Mouse (Mus musculus) limb, embryonic 14.5 days (tissue): Measurements from ENCODE around the gene Lhfpl5. TPM values are rescaled to one million over a fixed set of nuclear protein-coding genes. Genes with fewer than 3 reads are reported as not detected.

ENCODE experiments used
- ATAC-seq: fragments of 200-750 bp; cut with Nextera tagmentation; 2 replicates; pipeline ENCODE4 v1.8.0; 2017; ENCODE audit warnings: low read depth, moderate number of reproducible peaks, moderate TSS enrichment; ENCODE audit not compliant: low FRiP score
- DNase-seq: peaks from one replicate; pipeline ENCODE4 v3.0.0-alpha.2; 2015; ENCODE audit warnings: low spot score
- H3K27ac ChIP-seq: fragments of 300-500 bp; sonication (generic); replicated peaks from 2 replicates; pipeline ENCODE4 v1.5.1; 2014; ENCODE audit warnings: low read depth, mild to moderate bottlenecking, low read length, moderate library complexity, mixed read lengths
- H3K27me3 ChIP-seq: fragments of 300-500 bp; sonication (generic); 2 replicates; pipeline ENCODE4 v1.6.1; 2014; ENCODE audit warnings: low read length, mixed read lengths; ENCODE audit not compliant: control insufficient read depth, insufficient read depth
- H3K36me3 ChIP-seq: fragments of 300-500 bp; sonication (generic); 2 replicates; pipeline ENCODE4 v1.6.1; 2014; ENCODE audit warnings: mild to moderate bottlenecking, low read length, moderate library complexity, mixed read lengths; ENCODE audit not compliant: control insufficient read depth, insufficient read depth
- H3K4me1 ChIP-seq: fragments of 300-500 bp; sonication (generic); 2 replicates; pipeline ENCODE4 v1.6.1; 2014; ENCODE audit warnings: antibody characterized with exemption, low read length, mixed read lengths; ENCODE audit not compliant: control insufficient read depth, insufficient read depth
- H3K4me2 ChIP-seq: fragments of 300-500 bp; sonication (generic); replicated peaks from 2 replicates; pipeline ENCODE4 v1.6.1; 2014; ENCODE audit warnings: low read depth, mild to moderate bottlenecking, low read length, moderate library complexity; ENCODE audit not compliant: severe bottlenecking
- H3K4me3 ChIP-seq: fragments of 300-500 bp; sonication (generic); replicated peaks from 2 replicates; pipeline ENCODE4 v1.5.1; 2014; ENCODE audit warnings: low read length
- H3K9ac ChIP-seq: fragments of 300-500 bp; sonication (generic); 2 replicates; pipeline ENCODE4 v1.6.1; 2014; ENCODE audit warnings: mild to moderate bottlenecking, low read depth, low read length, moderate library complexity; ENCODE audit not compliant: severe bottlenecking
- H3K9me3 ChIP-seq: fragments of 300-500 bp; sonication (generic); 2 replicates; pipeline ENCODE4 v1.6.1; 2016; ENCODE audit warnings: low read length; ENCODE audit not compliant: control insufficient read depth
- POLR2A ChIP-seq: fragments of 200-500 bp; IDR thresholded peaks from 2 replicates; pipeline ENCODE4 v1.8.0; 2012; ENCODE audit warnings: inconsistent platforms, mild to moderate bottlenecking, moderate library complexity, borderline replicate concordance; ENCODE audit not compliant: insufficient read depth, insufficient read length; ENCODE audit errors: extremely low read depth
- WGBS: fragments of 180-500 bp; shearing (Covaris S2); extraction: QIAGEN DNeasy Blood & Tissue Kit; methylation state at CpG from one replicate; pipeline ENCODE4 v1.1.7; 2014; 5-methylcytosine and 5-hydroxymethylcytosine counted together
- polyA plus RNA-seq, 2 experiments: library from polyadenylated mRNA; depleted of rRNA in 1 of 2; stranded (reverse) in 1 of 2; unstranded in 1 of 2; fragments of >200 nt; fragmentation: Nextera tagmentation in 1 of 2; extraction: Ambion mirVana in 1 of 2; gene quantifications; 2 replicates each; pipeline versions ENCODE4 v1.2.1 to v1.2.3; 2012 to 2014

Gene Lhfpl5
- polyA plus RNA-seq, 2 experiments, result 0.05 to 0.17 TPM

GRCm38 (mm10) chr17:28618775-28619174 is 43.3 kb downstream of the Lhfpl5 start:
- Histone ChIP-seq H3K9ac (no peak overlapping the region), H3K36me3 (peaks cover 32% of the 10 kb centered on the region), H3K4me1 (peaks cover 11% of the 10 kb centered on the region), H3K4me2 (no peak overlapping the region), H3K9me3 (no peaks in the 10 kb centered on the region), H3K27ac (no peak overlapping the region), H3K4me3 (no peak overlapping the region), H3K27me3 (no peaks in the 10 kb centered on the region)
- ATAC-seq (no peak), DNase-seq (no peak)
- no peak for TF ChIP-seq POLR2A
- 100% methylated on average over 1 of the region's 1 CpGs for WGBS

- Histone ChIP-seq H3K4me2 (peak overlapping the region; percentile 81), H3K27me3 (no peaks in the 10 kb centered on the region)
- peak; percentile 73 for ATAC-seq
These were observed 46.2 kb downstream of the Lhfpl5 start for GRCm38 (mm10) chr17:28621381-28622299.

DNA sequence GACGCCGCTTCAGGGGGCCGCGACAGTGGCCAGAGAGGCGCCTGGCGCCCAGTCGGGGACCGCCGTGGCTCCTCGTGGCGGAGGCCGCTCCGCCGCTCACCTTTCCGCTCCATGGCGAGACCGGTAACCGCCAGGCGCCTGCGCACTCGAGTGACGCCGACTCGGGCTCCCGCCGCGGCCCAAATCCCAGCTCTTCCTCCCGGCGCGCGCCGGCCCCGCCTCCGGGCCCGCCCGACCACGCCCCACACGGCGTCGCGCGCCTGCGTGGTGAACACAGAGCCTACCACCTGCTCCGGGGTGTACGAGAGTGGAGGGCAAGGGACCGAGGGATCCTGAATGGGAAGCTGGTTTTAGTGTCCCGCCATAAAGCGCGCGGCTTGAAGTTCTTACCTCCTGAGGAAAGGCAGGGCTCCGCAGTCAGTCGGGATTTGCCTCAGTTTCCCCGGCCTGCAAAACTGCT is 46.9 kb downstream of the Lhfpl5 start, which contains the start of gene Srpk1:
Srpk1 (minus strand) TSS at position 410 of the 460 bp plus-strand sequence.
- peak within 1 kb of the TSS; percentile 81 for H3K4me2 ChIP-seq
- H3K4me1 ChIP-seq, result peaks cover 11% of the 10 kb centered on the region
- H3K9me3 ChIP-seq, result no peaks in the 10 kb centered on the region
- under 1% methylated on average over 23 of the region's 53 CpGs for WGBS
- DNase-seq (peak; percentile 87), ATAC-seq (peak; percentile 94)
- H3K27me3 ChIP-seq, result no peaks in the 10 kb centered on the region
- H3K27ac ChIP-seq, result peak within 1 kb of the TSS; percentile 83
- H3K36me3 ChIP-seq, result peaks cover 16% of the 10 kb centered on the region
- TF ChIP-seq POLR2A, result peak; percentile 58; the same call in 1 of the 2 replicates
- peak within 1 kb of the TSS; percentile 98 for H3K4me3 ChIP-seq
- H3K9ac ChIP-seq, result peak within 1 kb of the TSS; percentile 93

More at GRCm38 (mm10) chr17:28621381-28622299, 46.2 kb downstream of the Lhfpl5 start:
- no peaks in the 10 kb centered on the region for H3K9me3 ChIP-seq
- 0 out of 2 replicates have a peak, but pooled peaks have one; percentile 15 for TF ChIP-seq POLR2A
- peak overlapping the region; percentile 83 for H3K27ac ChIP-seq
- WGBS, result under 1% methylated on average over 62 of the region's 78 CpGs
- H3K9ac ChIP-seq, result peak overlapping the region; percentile 93
- H3K36me3 ChIP-seq, result peaks cover 17% of the 10 kb centered on the region
- peak; percentile 58 for DNase-seq
- peaks cover 11% of the 10 kb centered on the region for H3K4me1 ChIP-seq
- peak overlapping the region; percentile 98 for H3K4me3 ChIP-seq

DNA sequence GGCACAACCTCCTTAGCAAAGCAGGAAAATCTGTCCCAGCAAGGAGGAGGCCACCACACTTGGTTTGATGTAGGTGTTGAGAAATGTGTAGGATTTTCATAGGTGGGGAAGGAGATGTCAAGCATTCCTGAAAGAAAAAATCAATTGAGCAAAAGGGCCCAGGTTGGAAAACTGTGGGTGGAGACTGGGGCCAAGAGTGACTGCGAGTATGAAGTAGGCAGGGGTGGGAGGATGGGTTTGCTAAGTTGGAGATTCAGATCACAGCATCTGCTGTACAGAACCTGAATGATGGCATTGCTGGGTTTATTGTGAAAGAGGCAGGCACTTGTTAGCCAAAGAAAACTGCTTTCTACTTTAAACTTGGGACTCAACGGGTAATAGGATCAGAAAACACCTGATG is 49.4 kb downstream of the Lhfpl5 start:
- no peak overlapping the region for H3K9ac ChIP-seq

GRCm38 (mm10) chr17:28625327-28625726 is 49.9 kb downstream of the Lhfpl5 start:
- no peaks in the 10 kb centered on the region for H3K27me3 ChIP-seq
- H3K4me2 ChIP-seq, result no peak overlapping the region
- WGBS, result 90% methylated on average over 15 of the region's 15 CpGs
- peaks cover 11% of the 10 kb centered on the region for H3K4me1 ChIP-seq
- no peak overlapping the region for H3K9ac ChIP-seq
- no peak overlapping the region for H3K4me3 ChIP-seq
- ATAC-seq (no peak), DNase-seq (no peak)
- H3K27ac ChIP-seq, result no peak overlapping the region
- H3K9me3 ChIP-seq, result no peaks in the 10 kb centered on the region
- TF ChIP-seq POLR2A, result no peak
- no peaks in the 10 kb centered on the region for H3K36me3 ChIP-seq

More for the DNA sequence above, 49.4 kb downstream of the Lhfpl5 start:
- peaks cover 5% of the 10 kb centered on the region for H3K36me3 ChIP-seq
- no peak overlapping the region for H3K27ac ChIP-seq
- 78% methylated on average over 2 of the region's 2 CpGs for WGBS
- H3K9me3 ChIP-seq, result no peaks in the 10 kb centered on the region
- DNase-seq (no peak), ATAC-seq (no peak)
- H3K4me2 ChIP-seq, result no peak overlapping the region
- no peak overlapping the region for H3K4me3 ChIP-seq
- TF ChIP-seq POLR2A, result no peak
- H3K27me3 ChIP-seq, result no peaks in the 10 kb centered on the region
- H3K4me1 ChIP-seq, result peaks cover 11% of the 10 kb centered on the region
